Mouse (Mus musculus) heart, postnatal 0 days (tissue): ENCODE results near the gene Spata21.

Source experiments
- CTCF ChIP-seq: IDR thresholded peaks from 2 replicates; pipeline ENCODE4 v1.5.1; 2016; ENCODE audit warnings: antibody characterized with exemption, control low read depth, low read depth
- EP300 ChIP-seq: IDR thresholded peaks from 2 replicates; pipeline ENCODE4 v1.6.1; 2016; ENCODE audit warnings: antibody characterized with exemption, low read depth

- no peak for TF ChIP-seq CTCF
- TF ChIP-seq EP300, result no peak
Measured at GRCm38 (mm10) chr4:141068655-141069054, 19.5 kb upstream of the Spata21 start.
